Mouse (Mus musculus) heart, postnatal 0 days (tissue): Measurements from ENCODE around the gene Pfkfb2.

Experiments used
- CTCF ChIP-seq: IDR thresholded peaks from 2 replicates; pipeline ENCODE4 v1.5.1; 2016; ENCODE audit warnings: antibody characterized with exemption, control low read depth, low read depth
- EP300 ChIP-seq: IDR thresholded peaks from 2 replicates; pipeline ENCODE4 v1.6.1; 2016; ENCODE audit warnings: antibody characterized with exemption, low read depth

DNA sequence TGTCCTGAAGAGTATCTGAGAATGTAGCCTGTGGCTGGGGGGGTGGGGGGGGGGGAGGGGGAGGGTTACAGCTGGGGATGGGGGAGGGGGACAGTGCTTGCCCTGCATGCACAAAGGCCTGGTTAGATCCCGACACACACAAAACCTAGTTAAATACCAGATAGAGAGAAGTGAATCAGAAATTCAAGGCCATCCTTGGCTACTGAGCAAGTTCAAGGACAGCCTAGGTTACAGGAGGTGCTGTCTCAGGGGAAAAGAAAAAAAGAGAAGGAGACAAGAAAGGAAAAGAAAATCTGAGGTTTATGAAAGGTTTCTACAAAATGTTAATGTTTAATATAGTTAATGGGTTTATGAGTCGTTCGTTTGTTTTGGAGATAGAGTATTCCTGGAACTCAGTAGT, 10.6 kb upstream of the Pfkfb2 start:
- TF ChIP-seq EP300 (no peak), CTCF (no peak)
